Mouse (Mus musculus) NIH3T3 (cell line): ENCODE measurements at regions not wholly inside any gene's neighbourhood (a gene's known extent, or its start where the extent isn't known, plus 50 kb on each side); places are given as distances from the start of the nearest gene placed in this dataset.
A peak's percentile ranks its signal among the peaks of the same experiment; 100 is the strongest.

Experiments used
- DNase-seq: peaks from one replicate; pipeline ENCODE4 v3.0.0-alpha.2; 2012; ENCODE audit warnings: low read depth

GRCm38 (mm10) chr8:7594436-7594835 lies 1066.6 kb downstream of the Efnb2 start:
- peak; percentile 2 for DNase-seq

- DNase-seq, result no peak
Measured at GRCm38 (mm10) chr8:7575641-7576040, 1085.4 kb downstream of the Efnb2 start.

DNA sequence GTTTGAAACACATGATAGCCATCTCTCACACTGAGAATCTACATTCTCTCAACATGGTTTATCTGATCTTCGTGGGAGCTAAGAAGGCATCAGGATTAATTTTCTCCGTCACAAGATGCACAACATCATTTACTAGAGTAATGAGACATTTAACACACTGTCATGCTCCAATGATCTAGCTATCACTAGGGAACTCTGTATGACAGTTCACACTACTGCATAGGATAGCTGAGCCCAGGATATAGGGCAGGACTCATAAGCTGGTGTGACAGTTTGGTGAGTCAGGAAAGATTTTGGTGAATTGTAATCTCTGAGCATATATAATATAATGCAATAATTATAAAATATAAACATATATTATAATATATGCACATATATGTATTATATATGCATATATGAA lies 1100.4 kb downstream of the Efnb2 start:
- DNase-seq, result no peak

DNA sequence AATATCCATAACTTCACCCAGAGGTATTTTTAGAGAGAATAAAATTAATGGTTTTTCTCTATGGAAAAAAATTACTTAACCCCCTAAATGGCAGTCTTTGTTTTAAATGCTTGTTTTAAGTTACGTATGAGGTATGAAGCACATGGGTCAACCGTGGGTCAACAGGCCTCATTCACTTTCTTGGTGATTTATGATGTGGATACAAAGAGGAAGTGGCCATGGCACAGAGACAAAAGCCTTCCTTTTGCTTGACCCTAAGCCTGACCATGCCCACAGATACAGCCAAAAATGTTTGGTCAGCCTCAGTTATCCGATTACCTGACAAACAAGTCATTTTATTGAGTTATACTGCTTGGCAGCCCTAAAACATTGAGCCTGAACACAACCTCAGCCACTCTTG lies 1106.3 kb downstream of the Efnb2 start:
- no peak for DNase-seq
